Mouse (Mus musculus) neural tube, embryonic 11.5 days (tissue): Measurements from ENCODE around the gene Col9a1. TPM values are rescaled to one million over a fixed set of nuclear protein-coding genes. Genes with fewer than 3 reads are reported as not detected.

Experiments
- ATAC-seq: fragments of 200-750 bp; cut with Nextera tagmentation; 2 replicates; pipeline ENCODE4 v1.8.0; 2017; ENCODE audit warnings: moderate number of reproducible peaks, mild to moderate bottlenecking, moderate TSS enrichment, moderate library complexity; ENCODE audit not compliant: insufficient read depth, low FRiP score, low TSS enrichment
- DNase-seq: peaks from one replicate; pipeline ENCODE4 v3.0.0-alpha.2; 2015; ENCODE audit warnings: low spot score
- H3K27ac ChIP-seq: fragments of 300-500 bp; sonication (generic); 2 replicates; pipeline ENCODE4 v1.5.1; 2014; ENCODE audit warnings: low read depth, mild to moderate bottlenecking, low read length
- H3K27me3 ChIP-seq: fragments of 300-500 bp; sonication (generic); 2 replicates; pipeline ENCODE4 v1.6.1; 2014; ENCODE audit warnings: mild to moderate bottlenecking, low read length, mixed read lengths; ENCODE audit not compliant: control insufficient read depth, insufficient read depth
- H3K36me3 ChIP-seq: fragments of 300-500 bp; sonication (generic); 2 replicates; pipeline ENCODE4 v1.6.1; 2014; ENCODE audit warnings: mild to moderate bottlenecking, low read length, moderate library complexity, mixed read lengths; ENCODE audit not compliant: control insufficient read depth, insufficient read depth
- H3K4me1 ChIP-seq: fragments of 300-500 bp; sonication (generic); 2 replicates; pipeline ENCODE4 v1.6.1; 2014; ENCODE audit warnings: low read length, mixed read lengths; ENCODE audit not compliant: control insufficient read depth, insufficient read depth
- H3K4me2 ChIP-seq: fragments of 300-500 bp; sonication (generic); 2 replicates; pipeline ENCODE4 v1.6.1; 2014; ENCODE audit warnings: low read depth, mild to moderate bottlenecking, moderate library complexity
- H3K4me3 ChIP-seq: fragments of 300-500 bp; sonication (generic); 2 replicates; pipeline ENCODE4 v1.5.1; 2014; ENCODE audit warnings: low read depth, low read length
- H3K9ac ChIP-seq: fragments of 300-500 bp; sonication (generic); 2 replicates; pipeline ENCODE4 v1.6.1; 2014; ENCODE audit warnings: mild to moderate bottlenecking, low read length
- H3K9me3 ChIP-seq: fragments of 300-500 bp; sonication (generic); 2 replicates; pipeline ENCODE4 v1.6.1; 2016; ENCODE audit warnings: low read length; ENCODE audit not compliant: control insufficient read depth
- WGBS: fragments of 180-500 bp; shearing (Covaris S2); extraction: QIAGEN DNeasy Blood & Tissue Kit; methylation state at CpG from one replicate; pipeline ENCODE4 v1.1.7; 2014; 5-methylcytosine and 5-hydroxymethylcytosine counted together
- polyA plus RNA-seq: library from polyadenylated mRNA; unstranded; fragments of >200 nt; fragmentation: Nextera tagmentation; extraction: Ambion mirVana; gene quantifications from 2 replicates; pipeline ENCODE4 v1.2.1, GENCODE M21; 2014

Gene Col9a1
- polyA plus RNA-seq, 1 experiment from 2014 or later: 40.2 TPM

DNA sequence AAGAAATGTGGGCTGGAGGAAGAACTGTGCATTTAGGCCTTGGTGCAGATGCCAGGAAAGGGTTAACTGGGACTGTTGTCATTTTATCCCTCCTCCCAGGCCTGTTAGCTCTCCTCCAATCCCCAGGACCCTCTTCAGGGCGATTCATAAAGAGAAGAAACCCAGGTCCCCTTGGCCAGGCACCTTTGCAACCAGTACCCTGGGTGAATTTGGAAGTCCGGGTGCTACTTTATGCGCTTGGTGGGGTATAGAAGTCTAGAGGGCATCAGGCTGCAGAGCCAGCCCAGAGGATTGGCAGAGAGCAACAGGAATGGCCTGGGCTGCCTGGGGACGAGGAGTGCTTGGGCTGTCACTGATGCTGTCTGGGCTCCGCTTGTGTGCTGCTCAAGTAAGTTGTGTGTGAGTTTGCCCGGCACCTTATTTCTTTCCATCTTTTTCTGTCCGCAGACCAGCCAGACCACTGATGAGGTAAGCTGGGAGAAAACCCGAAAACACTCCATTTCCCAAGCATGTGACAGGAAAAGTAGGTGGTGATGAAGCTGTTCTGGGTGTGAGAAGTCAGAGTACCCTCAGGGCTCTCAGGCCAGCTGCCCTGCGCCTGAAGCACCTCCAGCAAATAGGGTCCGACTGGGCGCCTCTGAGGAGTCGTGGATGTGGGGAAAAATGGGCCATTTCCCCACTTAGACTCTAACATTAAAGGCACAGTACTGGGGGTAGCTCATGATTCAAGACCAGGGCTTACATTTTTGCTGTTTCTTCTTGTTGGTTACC lies 17.8 kb downstream of the Col9a1 start:
- DNase-seq: peak; percentile 29
- H3K36me3 ChIP-seq: no peaks in the 10 kb centered on the region
- peak overlapping the region; percentile 71; the same call in 1 of the 2 replicates for H3K27ac ChIP-seq
- no peaks in the 10 kb centered on the region for H3K4me1 ChIP-seq
- no peaks in the 10 kb centered on the region for H3K9me3 ChIP-seq
- H3K27me3 ChIP-seq: no peaks in the 10 kb centered on the region
- H3K9ac ChIP-seq: no peak overlapping the region
- WGBS: 38% methylated on average over 12 of the region's 12 CpGs
- peak overlapping the region; percentile 27 for H3K4me3 ChIP-seq
- ATAC-seq: no peak
- peak overlapping the region; percentile 27 for H3K4me2 ChIP-seq

DNA sequence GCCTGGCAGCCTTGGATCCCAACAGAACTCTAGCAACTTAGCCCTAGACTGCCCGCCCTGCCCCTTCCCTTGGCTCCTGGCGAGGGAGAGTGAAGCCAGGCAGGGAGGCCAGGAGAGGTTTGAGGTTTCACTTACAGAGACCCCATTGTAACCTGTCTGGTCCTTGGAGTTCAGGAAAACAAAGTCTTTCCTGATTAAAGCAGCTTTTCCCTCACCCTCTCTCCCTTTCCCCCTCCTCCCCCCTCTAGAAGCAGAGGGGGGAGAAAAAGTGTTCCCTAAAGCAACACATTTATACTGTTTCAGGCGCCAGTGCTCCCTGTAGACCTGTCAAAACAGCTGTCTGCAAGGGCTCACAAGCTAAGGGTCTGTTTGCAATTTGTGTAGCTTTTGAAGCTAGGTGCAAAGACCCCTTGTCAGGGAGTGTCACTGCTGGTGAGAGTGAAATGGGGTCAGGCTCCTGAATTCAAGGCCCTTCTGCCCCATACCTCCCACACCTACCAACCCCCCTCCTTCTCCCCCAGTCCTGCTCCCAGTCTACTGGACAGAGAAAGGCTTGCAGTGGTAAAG lies 18.6 kb downstream of the Col9a1 start:
- no peak overlapping the region; the same call in 1 of the 2 replicates for H3K4me2 ChIP-seq
- H3K9me3 ChIP-seq: no peaks in the 10 kb centered on the region
- DNase-seq (peak; percentile 52), ATAC-seq (no peak)
- no peaks in the 10 kb centered on the region for H3K27me3 ChIP-seq
- 32% methylated on average over 3 of the region's 3 CpGs for WGBS
- no peaks in the 10 kb centered on the region for H3K4me1 ChIP-seq
- H3K27ac ChIP-seq: peak overlapping the region; percentile 71; the same call in 1 of the 2 replicates
- no peak overlapping the region for H3K9ac ChIP-seq
- H3K4me3 ChIP-seq: peak overlapping the region; percentile 27; the same call in 1 of the 2 replicates
- H3K36me3 ChIP-seq: no peaks in the 10 kb centered on the region

DNA sequence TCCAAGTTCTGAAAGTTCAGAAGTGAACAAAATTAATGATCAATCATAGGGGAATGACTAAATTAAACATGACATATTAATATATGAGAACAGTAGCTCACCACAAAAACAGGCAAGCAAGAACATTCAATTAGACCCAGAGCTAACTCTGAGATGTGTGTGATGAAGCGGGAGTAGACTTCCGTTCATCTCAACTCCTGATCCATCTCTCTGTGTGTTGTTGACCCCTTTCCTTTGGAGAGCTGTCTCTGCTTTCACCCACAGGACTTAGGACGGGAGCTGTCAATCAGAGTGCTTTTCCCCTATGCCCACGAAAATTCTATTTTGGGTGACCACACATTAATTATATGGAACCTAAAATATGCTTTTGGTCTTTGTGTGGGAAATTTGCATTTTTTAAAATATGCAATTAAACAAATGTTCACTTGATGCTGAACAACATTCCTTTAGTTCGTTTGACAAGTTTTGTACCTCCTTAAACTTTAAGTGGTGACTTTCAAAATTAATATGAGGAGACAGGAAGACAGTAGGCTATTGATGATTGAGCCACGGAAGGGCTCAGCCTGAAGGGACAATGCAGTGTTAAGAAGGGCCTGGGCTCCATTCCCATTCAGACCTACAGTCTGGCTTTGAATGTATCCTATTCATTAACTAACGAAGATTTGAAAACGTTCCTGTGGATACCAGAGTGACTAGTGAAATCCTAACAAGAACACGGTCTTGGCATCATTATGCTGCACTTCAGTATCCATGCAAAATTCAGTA lies 34.4 kb downstream of the Col9a1 start:
- Histone ChIP-seq H3K4me2 (no peak overlapping the region), H3K9ac (no peak overlapping the region), H3K27ac (no peak overlapping the region), H3K4me1 (no peaks in the 10 kb centered on the region), H3K27me3 (no peaks in the 10 kb centered on the region), H3K36me3 (no peaks in the 10 kb centered on the region; the same call in 1 of the 2 replicates), H3K9me3 (no peaks in the 10 kb centered on the region), H3K4me3 (no peak overlapping the region)
- DNase-seq (no peak), ATAC-seq (no peak)
- 79% methylated on average over 9 of the region's 9 CpGs for WGBS

DNA sequence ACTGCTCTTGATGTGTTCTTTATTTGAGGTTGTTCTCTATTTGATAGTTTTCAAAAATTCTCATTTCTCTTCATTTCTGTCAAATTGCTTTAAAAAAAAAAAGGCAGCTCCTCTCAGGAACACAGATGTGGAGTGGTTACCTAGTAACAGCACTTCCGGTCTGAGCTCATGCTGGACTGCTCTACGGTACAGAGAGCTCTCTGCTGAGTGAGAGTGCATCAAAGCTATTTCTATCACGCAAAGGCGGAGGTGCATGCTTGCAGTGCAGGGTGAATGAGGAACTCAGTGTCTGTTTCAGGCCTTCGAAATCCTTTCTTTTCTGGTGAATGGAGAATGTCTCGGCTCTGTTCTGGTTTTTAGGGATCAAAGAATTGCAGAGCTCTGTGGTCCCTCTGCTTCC lies 41.6 kb downstream of the Col9a1 start:
- DNase-seq (peak; percentile 39), ATAC-seq (no peak)
- Histone ChIP-seq H3K27ac (no peak overlapping the region), H3K4me3 (no peak overlapping the region), H3K4me1 (no peaks in the 10 kb centered on the region), H3K4me2 (no peak overlapping the region), H3K36me3 (no peaks in the 10 kb centered on the region), H3K9me3 (no peaks in the 10 kb centered on the region), H3K27me3 (no peaks in the 10 kb centered on the region), H3K9ac (no peak overlapping the region)
- 57% methylated on average over 6 of the region's 6 CpGs for WGBS

DNA sequence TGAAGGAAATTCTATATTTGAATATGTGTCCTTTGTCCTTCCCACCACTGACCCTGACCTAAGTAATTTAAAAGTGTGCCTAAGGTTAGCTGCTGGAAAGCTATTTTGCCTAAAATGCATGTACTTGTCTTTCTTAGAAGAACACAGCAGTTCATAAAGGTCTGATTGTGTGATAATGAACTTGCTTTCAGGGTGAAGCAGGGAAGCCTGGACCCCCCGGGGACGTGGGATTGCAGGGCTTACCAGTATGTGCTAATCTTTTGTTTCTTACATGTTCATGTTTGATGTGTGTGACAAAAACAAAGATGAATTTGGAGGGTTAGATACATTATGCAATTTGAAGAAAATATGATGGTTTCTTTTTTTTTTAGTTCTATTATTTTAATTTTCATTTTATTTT lies 44.8 kb downstream of the Col9a1 start:
- H3K4me1 ChIP-seq: no peaks in the 10 kb centered on the region
- 80% methylated on average over 2 of the region's 2 CpGs for WGBS
- H3K36me3 ChIP-seq: no peaks in the 10 kb centered on the region
- H3K27ac ChIP-seq: no peak overlapping the region
- no peak overlapping the region for H3K4me3 ChIP-seq
- DNase-seq (no peak), ATAC-seq (no peak)
- H3K9ac ChIP-seq: no peak overlapping the region
- H3K9me3 ChIP-seq: no peaks in the 10 kb centered on the region
- no peaks in the 10 kb centered on the region for H3K27me3 ChIP-seq
- H3K4me2 ChIP-seq: no peak overlapping the region

DNA sequence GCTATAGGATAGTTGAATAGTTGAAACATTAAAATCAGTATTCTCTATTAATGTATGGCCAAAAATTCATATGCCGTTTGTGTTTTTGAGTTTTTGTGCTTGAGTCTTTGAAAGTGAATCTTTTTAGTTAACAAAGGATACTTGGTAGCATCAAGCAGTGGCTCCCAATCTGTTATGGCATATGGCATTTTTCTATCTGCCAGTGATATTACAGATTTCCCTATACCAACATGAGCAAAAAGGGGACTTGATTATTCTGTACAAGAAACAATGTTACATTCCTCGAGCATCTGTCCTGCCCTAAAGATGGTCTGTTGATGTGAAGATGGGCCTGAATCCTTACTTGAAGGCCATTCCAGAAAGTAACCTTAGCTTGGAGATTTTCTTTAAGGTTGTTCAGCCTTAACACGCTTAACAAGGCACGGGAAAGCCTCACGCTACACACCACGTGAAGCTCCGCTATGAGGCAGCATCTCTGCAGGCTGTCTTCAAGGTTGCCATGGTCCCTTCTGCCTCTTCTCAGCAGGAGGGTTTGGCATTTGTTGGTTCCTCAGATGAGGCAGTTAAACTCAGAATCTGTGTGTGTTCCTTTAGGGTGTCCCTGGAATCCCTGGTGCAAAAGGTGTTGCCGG lies 45.7 kb downstream of the Col9a1 start:
- Histone ChIP-seq H3K4me2 (no peak overlapping the region), H3K9ac (no peak overlapping the region), H3K4me3 (no peak overlapping the region), H3K27ac (no peak overlapping the region), H3K4me1 (no peaks in the 10 kb centered on the region), H3K27me3 (no peaks in the 10 kb centered on the region), H3K9me3 (no peaks in the 10 kb centered on the region), H3K36me3 (no peaks in the 10 kb centered on the region)
- WGBS: 71% methylated on average over 8 of the region's 8 CpGs
- no peak for ATAC-seq
- DNase-seq: no peak

DNA sequence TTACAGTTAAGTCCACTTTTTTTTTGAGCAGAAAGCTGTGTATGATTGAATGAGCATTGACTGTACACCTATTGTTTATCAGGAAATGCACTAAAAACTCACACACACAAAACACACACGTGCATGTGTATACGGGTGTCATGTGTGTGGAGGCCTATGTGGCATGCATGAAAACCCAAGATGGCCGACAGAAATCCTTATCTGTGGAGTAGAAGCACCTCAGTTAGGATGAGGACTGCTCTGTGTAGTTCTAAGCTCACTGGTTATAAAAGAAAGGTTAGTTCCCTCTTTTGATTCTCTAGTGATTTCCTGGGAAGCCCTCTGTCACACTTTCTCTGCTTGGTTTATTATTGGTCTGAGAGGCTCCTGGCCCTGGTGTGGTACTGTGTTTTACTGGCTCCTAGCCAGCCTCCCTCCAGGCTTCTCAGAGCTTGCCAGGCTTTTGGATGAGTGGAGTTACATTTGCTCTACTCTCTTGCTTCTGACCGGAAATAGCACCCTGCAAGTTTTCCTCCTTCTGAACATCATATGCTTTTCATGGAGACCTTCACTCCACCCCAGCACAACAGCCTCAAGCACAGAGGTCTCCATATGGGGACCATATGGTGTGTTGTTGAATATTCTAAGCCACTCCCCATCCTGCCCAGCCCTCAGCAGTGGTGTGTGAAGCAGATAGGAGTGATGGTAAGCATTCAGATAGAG lies 48.6 kb downstream of the Col9a1 start:
- Histone ChIP-seq H3K27me3 (no peaks in the 10 kb centered on the region), H3K9ac (no peak overlapping the region), H3K36me3 (no peaks in the 10 kb centered on the region), H3K9me3 (no peaks in the 10 kb centered on the region), H3K4me1 (no peaks in the 10 kb centered on the region), H3K4me3 (no peak overlapping the region), H3K27ac (no peak overlapping the region), H3K4me2 (no peak overlapping the region)
- WGBS: 77% methylated on average over 4 of the region's 4 CpGs
- DNase-seq: peak; percentile 33
- ATAC-seq: no peak; the same call in 1 of the 2 replicates
